ENCODE assay signal across 8 mouse cellular contexts in genomic region chr12:5191628-5192379, GRCm38 (mm10).
A peak's percentile ranks its signal among the peaks of the same experiment; 100 is the strongest.
DNase-seq lines count a peak whose midpoint lies in the region; ATAC-seq lines count a peak whose summit lies in the region.

No protein-coding gene starts in this region.

- DNase-seq in adrenal gland, postnatal 10 days: peak; percentile 87
- DNase-seq in embryonic facial prominence, embryonic 11.5 days (ENCODE audit: low spot score): peak; percentile 71
- peak; percentile 78 for DNase-seq in lung, postnatal 36 days
- DNase-seq in frontal cortex, postnatal 14 days (ENCODE audit: low spot score in 2 of 2): no peak
- DNase-seq in left cerebral cortex, adult 18-20 months (ENCODE audit: low spot score in 2 of 2): no peak

- H3K4me3 ChIP-seq in embryonic facial prominence, embryonic 11.5 days (ENCODE audit: low read depth, low read length): no peak overlapping the region
- peak overlapping the region; percentile 8 for H3K4me3 ChIP-seq in heart, embryonic 13.5 days
- peak overlapping the region; percentile 13; the same call in 1 of the 2 replicates for H3K4me3 ChIP-seq in kidney, embryonic 16.5 days (ENCODE audit: low read length)
- no peak overlapping the region for H3K4me3 ChIP-seq in stomach, embryonic 16.5 days (replicated peaks; ENCODE audit: low read length)

- no peak overlapping the region; the same call in 1 of the 2 replicates for H3K9ac ChIP-seq in embryonic facial prominence, embryonic 11.5 days (replicated peaks; ENCODE audit: low read length)
- H3K9ac ChIP-seq in heart, embryonic 13.5 days: peak overlapping the region; percentile 69
- H3K9ac ChIP-seq in kidney, embryonic 16.5 days (replicated peaks; ENCODE audit: low read length): 0 out of 2 replicates have a peak overlapping the region, but pooled peaks have one; percentile 38
- no peak overlapping the region for H3K9ac ChIP-seq in stomach, embryonic 16.5 days (ENCODE audit: low read length)

- ATAC-seq in embryonic facial prominence, embryonic 11.5 days (replicated peaks; ENCODE audit: insufficient number of reproducible peaks, low FRiP score, low TSS enrichment, low read depth): peak; percentile 78
- peak; percentile 52; the same call in 1 of the 2 replicates for ATAC-seq in heart, embryonic 13.5 days (ENCODE audit: extremely low read depth, insufficient number of reproducible peaks, low FRiP score, low TSS enrichment)
- peak; percentile 85 for ATAC-seq in kidney, embryonic 16.5 days (ENCODE audit: low FRiP score, low TSS enrichment)
- ATAC-seq in stomach, embryonic 16.5 days (ENCODE audit: insufficient read depth, low FRiP score): peak; percentile 83

- H3K4me1 ChIP-seq in embryonic facial prominence, embryonic 11.5 days (ENCODE audit: control insufficient read depth, insufficient read depth, low read length): peaks cover 8% of the 10 kb centered on the region
- peaks cover 51% of the 10 kb centered on the region for H3K4me1 ChIP-seq in heart, embryonic 13.5 days
- peaks cover 20% of the 10 kb centered on the region for H3K4me1 ChIP-seq in kidney, embryonic 16.5 days (ENCODE audit: insufficient read depth, low read length)
- peaks cover 24% of the 10 kb centered on the region for H3K4me1 ChIP-seq in stomach, embryonic 16.5 days (ENCODE audit: control insufficient read depth, insufficient read depth, low read length)

- H3K36me3 ChIP-seq in embryonic facial prominence, embryonic 11.5 days (replicated peaks; ENCODE audit: control insufficient read depth, insufficient read depth, low read depth, low read length): no peaks in the 10 kb centered on the region
- H3K36me3 ChIP-seq in heart, embryonic 13.5 days: no peaks in the 10 kb centered on the region
- H3K36me3 ChIP-seq in kidney, embryonic 16.5 days (ENCODE audit: insufficient read depth, low read length): no peaks in the 10 kb centered on the region
- no peaks in the 10 kb centered on the region for H3K36me3 ChIP-seq in stomach, embryonic 16.5 days (ENCODE audit: control insufficient read depth, insufficient read depth, low read length)

- H3K27me3 ChIP-seq in embryonic facial prominence, embryonic 11.5 days (ENCODE audit: control insufficient read depth, insufficient read depth, low read length): no peaks in the 10 kb centered on the region
- no peaks in the 10 kb centered on the region for H3K27me3 ChIP-seq in heart, embryonic 13.5 days (replicated peaks)
- no peaks in the 10 kb centered on the region for H3K27me3 ChIP-seq in kidney, embryonic 16.5 days (ENCODE audit: insufficient read depth, low read length)
- no peaks in the 10 kb centered on the region for H3K27me3 ChIP-seq in stomach, embryonic 16.5 days (ENCODE audit: control insufficient read depth, insufficient read depth, low read length)

- peak overlapping the region; percentile 53 for H3K27ac ChIP-seq in embryonic facial prominence, embryonic 11.5 days (replicated peaks; ENCODE audit: low read depth, low read length)
- H3K27ac ChIP-seq in heart, embryonic 13.5 days (replicated peaks): peak overlapping the region; percentile 79
- peak overlapping the region; percentile 58 for H3K27ac ChIP-seq in kidney, embryonic 16.5 days (ENCODE audit: low read length)
- peak overlapping the region; percentile 71 for H3K27ac ChIP-seq in stomach, embryonic 16.5 days (ENCODE audit: low read length)

- 9% methylated on average over 14 of the region's 14 CpGs for WGBS in embryonic facial prominence, embryonic 11.5 days
- WGBS in heart, embryonic 13.5 days: 5% methylated on average over 14 of the region's 14 CpGs
- WGBS in kidney, embryonic 16.5 days: 10% methylated on average over 14 of the region's 14 CpGs
- WGBS in stomach, embryonic 16.5 days: 10% methylated on average over 14 of the region's 14 CpGs

- H3K9me3 ChIP-seq in embryonic facial prominence, embryonic 11.5 days (replicated peaks; ENCODE audit: control insufficient read depth, low read length): no peaks in the 10 kb centered on the region
- H3K9me3 ChIP-seq in heart, embryonic 13.5 days: no peaks in the 10 kb centered on the region
- H3K9me3 ChIP-seq in kidney, embryonic 16.5 days (ENCODE audit: low read length): no peaks in the 10 kb centered on the region
- no peaks in the 10 kb centered on the region for H3K9me3 ChIP-seq in stomach, embryonic 16.5 days (replicated peaks; ENCODE audit: control insufficient read depth, low read length)

- H3K4me2 ChIP-seq in embryonic facial prominence, embryonic 11.5 days (ENCODE audit: low read depth, low read length): no peak overlapping the region
- H3K4me2 ChIP-seq in heart, embryonic 13.5 days: peak overlapping the region; percentile 60
- peak overlapping the region; percentile 46 for H3K4me2 ChIP-seq in kidney, embryonic 16.5 days (replicated peaks; ENCODE audit: low read depth, low read length)
- peak overlapping the region; percentile 30 for H3K4me2 ChIP-seq in stomach, embryonic 16.5 days (ENCODE audit: low read depth, low read length)

Comparison
In these comparisons a context has a peak if more than half of its experiments do, and no peak if none do; other contexts are left out.
1. DNase-seq: peak in adrenal gland, postnatal 10 days (single experiment), embryonic facial prominence, embryonic 11.5 days (single experiment) and lung, postnatal 36 days (single experiment); none in frontal cortex, postnatal 14 days (0 of 2) and left cerebral cortex, adult 18-20 months (0 of 2).
2. H3K4me3 ChIP-seq: peak in heart, embryonic 13.5 days (single experiment) and kidney, embryonic 16.5 days (single experiment); none in embryonic facial prominence, embryonic 11.5 days (single experiment) and stomach, embryonic 16.5 days (single experiment).
3. H3K9ac ChIP-seq: peak in heart, embryonic 13.5 days (single experiment) and kidney, embryonic 16.5 days (single experiment); none in embryonic facial prominence, embryonic 11.5 days (single experiment) and stomach, embryonic 16.5 days (single experiment).
4. Peak in every context shown above with its lines, with median percentiles within 50 percentile points of each other: ATAC-seq and H3K27ac ChIP-seq.